Mouse (Mus musculus): ENCODE measurements at regions not wholly inside any gene's neighbourhood (a gene's known extent, or its start where the extent isn't known, plus 50 kb on each side); places are given as distances from the start of the nearest gene placed in this dataset.

- no peak for ATAC-seq (replicated peaks; ENCODE audit: insufficient number of reproducible peaks, low FRiP score, low TSS enrichment)
- no peak overlapping the region for H3K4me3 ChIP-seq (ENCODE audit: low read depth, low read length)
- no peaks in the 10 kb centered on the region for H3K27me3 ChIP-seq (ENCODE audit: control insufficient read depth, insufficient read depth, low read length)
- H3K36me3 ChIP-seq (ENCODE audit: control insufficient read depth, insufficient read depth, low read length), result no peaks in the 10 kb centered on the region
- no peak overlapping the region for H3K4me2 ChIP-seq
- H3K4me1 ChIP-seq (ENCODE audit: control insufficient read depth, insufficient read depth, low read length), result no peaks in the 10 kb centered on the region
- no peak overlapping the region for H3K9ac ChIP-seq (ENCODE audit: low read depth, low read length)
- 74% methylated on average over 6 of the region's 6 CpGs for WGBS (ENCODE audit: insufficient replicate concordance)
- no peak overlapping the region for H3K27ac ChIP-seq (ENCODE audit: low read depth, low read length)
- H3K9me3 ChIP-seq (replicated peaks; ENCODE audit: control insufficient read depth, low read length), result no peaks in the 10 kb centered on the region
Observed at GRCm38 (mm10) chr2:147851186-147851802, 195.5 kb downstream of the Foxa2 start.

- Histone ChIP-seq H3K36me3 (ENCODE audit: control insufficient read depth, insufficient read depth, low read length) (no peaks in the 10 kb centered on the region), H3K4me2 (no peak overlapping the region), H3K27me3 (ENCODE audit: control insufficient read depth, insufficient read depth, low read length) (no peaks in the 10 kb centered on the region), H3K9me3 (replicated peaks; ENCODE audit: control insufficient read depth, low read length) (no peaks in the 10 kb centered on the region), H3K27ac (ENCODE audit: low read depth, low read length) (no peak overlapping the region), H3K4me1 (ENCODE audit: control insufficient read depth, insufficient read depth, low read length) (no peaks in the 10 kb centered on the region), H3K4me3 (ENCODE audit: low read depth, low read length) (no peak overlapping the region), H3K9ac (ENCODE audit: low read depth, low read length) (no peak overlapping the region)
- ATAC-seq (replicated peaks; ENCODE audit: insufficient number of reproducible peaks, low FRiP score, low TSS enrichment), result no peak
- 32% methylated on average over 10 of the region's 10 CpGs for WGBS (ENCODE audit: insufficient replicate concordance)
Observed at GRCm38 (mm10) chr2:147846968-147847749, 199.6 kb downstream of the Foxa2 start.

GRCm38 (mm10) chr2:147845256-147845655 is 201.5 kb downstream of the Foxa2 start:
- H3K4me1 ChIP-seq (ENCODE audit: control insufficient read depth, insufficient read depth, low read length), result no peaks in the 10 kb centered on the region
- H3K4me3 ChIP-seq (ENCODE audit: low read depth, low read length), result no peak overlapping the region
- no peak overlapping the region for H3K27ac ChIP-seq (ENCODE audit: low read depth, low read length)
- no peaks in the 10 kb centered on the region for H3K9me3 ChIP-seq (replicated peaks; ENCODE audit: control insufficient read depth, low read length)
- H3K36me3 ChIP-seq (ENCODE audit: control insufficient read depth, insufficient read depth, low read length), result no peaks in the 10 kb centered on the region
- H3K27me3 ChIP-seq (ENCODE audit: control insufficient read depth, insufficient read depth, low read length), result no peaks in the 10 kb centered on the region
- no peak for ATAC-seq (replicated peaks; ENCODE audit: insufficient number of reproducible peaks, low FRiP score, low TSS enrichment)
- H3K9ac ChIP-seq (ENCODE audit: low read depth, low read length), result no peak overlapping the region
- H3K4me2 ChIP-seq, result no peak overlapping the region
- 43% methylated on average over 1 of the region's 1 CpGs for WGBS (ENCODE audit: insufficient replicate concordance)

- Histone ChIP-seq H3K9ac (ENCODE audit: low read depth, low read length) (no peak overlapping the region), H3K36me3 (ENCODE audit: control insufficient read depth, insufficient read depth, low read length) (no peaks in the 10 kb centered on the region), H3K9me3 (replicated peaks; ENCODE audit: control insufficient read depth, low read length) (no peaks in the 10 kb centered on the region), H3K4me3 (ENCODE audit: low read depth, low read length) (no peak overlapping the region), H3K4me1 (ENCODE audit: control insufficient read depth, insufficient read depth, low read length) (no peaks in the 10 kb centered on the region), H3K27me3 (ENCODE audit: control insufficient read depth, insufficient read depth, low read length) (no peaks in the 10 kb centered on the region), H3K27ac (ENCODE audit: low read depth, low read length) (no peak overlapping the region), H3K4me2 (no peak overlapping the region)
- no peak for ATAC-seq (replicated peaks; ENCODE audit: insufficient number of reproducible peaks, low FRiP score, low TSS enrichment)
- WGBS (ENCODE audit: insufficient replicate concordance), result 80% methylated on average over 5 of the region's 5 CpGs
Observed at GRCm38 (mm10) chr2:147840936-147841335, 205.8 kb downstream of the Foxa2 start.

GRCm38 (mm10) chr2:147838613-147839012 is 208.2 kb downstream of the Foxa2 start:
- ATAC-seq (replicated peaks; ENCODE audit: insufficient number of reproducible peaks, low FRiP score, low TSS enrichment), result no peak
- no peak overlapping the region for H3K4me2 ChIP-seq
- 81% methylated on average over 4 of the region's 4 CpGs for WGBS (ENCODE audit: insufficient replicate concordance)
- no peaks in the 10 kb centered on the region for H3K9me3 ChIP-seq (replicated peaks; ENCODE audit: control insufficient read depth, low read length)
- H3K4me3 ChIP-seq (ENCODE audit: low read depth, low read length), result no peak overlapping the region
- H3K4me1 ChIP-seq (ENCODE audit: control insufficient read depth, insufficient read depth, low read length), result no peaks in the 10 kb centered on the region
- H3K36me3 ChIP-seq (ENCODE audit: control insufficient read depth, insufficient read depth, low read length), result no peaks in the 10 kb centered on the region
- H3K27me3 ChIP-seq (ENCODE audit: control insufficient read depth, insufficient read depth, low read length), result no peaks in the 10 kb centered on the region
- no peak overlapping the region for H3K9ac ChIP-seq (ENCODE audit: low read depth, low read length)
- H3K27ac ChIP-seq (ENCODE audit: low read depth, low read length), result no peak overlapping the region

- no peaks in the 10 kb centered on the region for H3K27me3 ChIP-seq (ENCODE audit: control insufficient read depth, insufficient read depth, low read length)
- whole genome bisulfite sequencing (ENCODE audit: insufficient replicate concordance), result 44% methylated on average over 6 of the region's 6 CpGs
- H3K9ac ChIP-seq (ENCODE audit: low read depth, low read length), result no peak overlapping the region
- H3K4me2 ChIP-seq, result no peak overlapping the region
- H3K27ac ChIP-seq (ENCODE audit: low read depth, low read length), result no peak overlapping the region
- H3K4me3 ChIP-seq (ENCODE audit: low read depth, low read length), result no peak overlapping the region
- no peaks in the 10 kb centered on the region for H3K4me1 ChIP-seq (ENCODE audit: control insufficient read depth, insufficient read depth, low read length)
- H3K36me3 ChIP-seq (ENCODE audit: control insufficient read depth, insufficient read depth, low read length), result no peaks in the 10 kb centered on the region
- no peaks in the 10 kb centered on the region for H3K9me3 ChIP-seq (replicated peaks; ENCODE audit: control insufficient read depth, low read length)
- ATAC-seq (replicated peaks; ENCODE audit: insufficient number of reproducible peaks, low FRiP score, low TSS enrichment), result no peak
Observed at GRCm38 (mm10) chr2:147830551-147830950, 216.2 kb downstream of the Foxa2 start.

- H3K4me1 ChIP-seq (ENCODE audit: control insufficient read depth, insufficient read depth, low read length), result no peaks in the 10 kb centered on the region
- H3K9me3 ChIP-seq (replicated peaks; ENCODE audit: control insufficient read depth, low read length), result no peaks in the 10 kb centered on the region
- no peak for ATAC-seq (replicated peaks; ENCODE audit: insufficient number of reproducible peaks, low FRiP score, low TSS enrichment)
- H3K4me3 ChIP-seq (ENCODE audit: low read depth, low read length), result no peak overlapping the region
- H3K27ac ChIP-seq (ENCODE audit: low read depth, low read length), result no peak overlapping the region
- H3K9ac ChIP-seq (ENCODE audit: low read depth, low read length), result no peak overlapping the region
- no peaks in the 10 kb centered on the region; the same call in 1 of the 2 replicates for H3K27me3 ChIP-seq (ENCODE audit: control insufficient read depth, insufficient read depth, low read length)
- H3K4me2 ChIP-seq, result no peak overlapping the region
- WGBS (ENCODE audit: insufficient replicate concordance), result 71% methylated on average over 3 of the region's 3 CpGs
- H3K36me3 ChIP-seq (ENCODE audit: control insufficient read depth, insufficient read depth, low read length), result no peaks in the 10 kb centered on the region
Observed at GRCm38 (mm10) chr2:147816951-147817350, 229.8 kb downstream of the Foxa2 start.

GRCm38 (mm10) chr2:147814231-147814630 is 232.5 kb downstream of the Foxa2 start:
- H3K4me2 ChIP-seq, result no peak overlapping the region
- ATAC-seq (replicated peaks; ENCODE audit: insufficient number of reproducible peaks, low FRiP score, low TSS enrichment), result no peak
- no peak overlapping the region for H3K9ac ChIP-seq (ENCODE audit: low read depth, low read length)
- no peaks in the 10 kb centered on the region; the same call in 1 of the 2 replicates for H3K27me3 ChIP-seq (ENCODE audit: control insufficient read depth, insufficient read depth, low read length)
- no peaks in the 10 kb centered on the region for H3K9me3 ChIP-seq (replicated peaks; ENCODE audit: control insufficient read depth, low read length)
- no peak overlapping the region for H3K4me3 ChIP-seq (ENCODE audit: low read depth, low read length)
- H3K27ac ChIP-seq (ENCODE audit: low read depth, low read length), result no peak overlapping the region
- no peaks in the 10 kb centered on the region for H3K36me3 ChIP-seq (ENCODE audit: control insufficient read depth, insufficient read depth, low read length)
- WGBS (ENCODE audit: insufficient replicate concordance), result 77% methylated on average over 3 of the region's 3 CpGs
- no peaks in the 10 kb centered on the region for H3K4me1 ChIP-seq (ENCODE audit: control insufficient read depth, insufficient read depth, low read length)

- Histone ChIP-seq H3K9ac (ENCODE audit: low read depth, low read length) (no peak overlapping the region), H3K36me3 (ENCODE audit: control insufficient read depth, insufficient read depth, low read length) (no peaks in the 10 kb centered on the region), H3K9me3 (replicated peaks; ENCODE audit: control insufficient read depth, low read length) (no peaks in the 10 kb centered on the region), H3K4me2 (no peak overlapping the region), H3K4me1 (ENCODE audit: control insufficient read depth, insufficient read depth, low read length) (no peaks in the 10 kb centered on the region), H3K27ac (ENCODE audit: low read depth, low read length) (no peak overlapping the region), H3K27me3 (ENCODE audit: control insufficient read depth, insufficient read depth, low read length) (no peaks in the 10 kb centered on the region; the same call in 1 of the 2 replicates), H3K4me3 (ENCODE audit: low read depth, low read length) (no peak overlapping the region)
- ATAC-seq (replicated peaks; ENCODE audit: insufficient number of reproducible peaks, low FRiP score, low TSS enrichment), result no peak
- 84% methylated on average over 2 of the region's 2 CpGs for WGBS (ENCODE audit: insufficient replicate concordance)
Observed at GRCm38 (mm10) chr2:147813516-147813915, 233.3 kb downstream of the Foxa2 start.

All from heart, embryonic 11.5 days (tissue).